Mouse (Mus musculus) left cerebral cortex, postnatal 4 days (tissue): ENCODE measurements at regions not wholly inside any gene's neighbourhood (a gene's known extent, or its start where the extent isn't known, plus 50 kb on each side); places are given as distances from the start of the nearest gene placed in this dataset.

Experiments
- DNase-seq: peaks from one replicate; pipeline ENCODE4 v3.0.0-alpha.2; 2022
- intact Hi-C: fragments of 180-260 bp; cut with DNase I; formaldehyde crosslinking; loops from one replicate; pipeline ENCODE4 v1.15.1; 2025

- no peak for DNase-seq
- intact Hi-C loops, result no loop called here
Observed at GRCm38 (mm10) chr14:25243289-25243688, 215.7 kb upstream of the Zmiz1 start.

- intact Hi-C loops, result no loop called here
- DNase-seq, result no peak
Observed at GRCm38 (mm10) chr14:25243698-25244097, 215.3 kb upstream of the Zmiz1 start.

- no peak for DNase-seq
- intact Hi-C loops, result no loop called here
Observed at GRCm38 (mm10) chr14:25244841-25245240, 214.1 kb upstream of the Zmiz1 start.

- intact Hi-C loops, result no loop called here
- DNase-seq, result no peak
Observed at GRCm38 (mm10) chr14:25245691-25246090, 213.3 kb upstream of the Zmiz1 start.

- intact Hi-C loops, result no loop called here
- DNase-seq, result no peak
Observed at GRCm38 (mm10) chr14:25248941-25249340, 210.0 kb upstream of the Zmiz1 start.

- intact Hi-C loops, result no loop called here
- DNase-seq, result no peak
Observed at GRCm38 (mm10) chr14:25253016-25253850, 205.8 kb upstream of the Zmiz1 start.

- intact Hi-C loops, result no loop called here
- no peak for DNase-seq
Observed at GRCm38 (mm10) chr14:25263121-25263520, 195.9 kb upstream of the Zmiz1 start.

GRCm38 (mm10) chr14:25266846-25267245, 192.1 kb upstream of the Zmiz1 start:
- peak; percentile 64 for DNase-seq
- intact Hi-C loops, result no loop called here

GRCm38 (mm10) chr14:25268090-25268631, 190.8 kb upstream of the Zmiz1 start:
- DNase-seq, result no peak
- intact Hi-C loops, result no loop called here

GRCm38 (mm10) chr14:25270227-25270876, 188.6 kb upstream of the Zmiz1 start:
- peak; percentile 39 for DNase-seq
- intact Hi-C loops, result no loop called here

- peak; percentile 20 for DNase-seq
- intact Hi-C loops, result no loop called here
Observed at GRCm38 (mm10) chr14:25272366-25273156, 186.4 kb upstream of the Zmiz1 start.

- DNase-seq, result peak; percentile 35
- intact Hi-C loops, result no loop called here
Observed at GRCm38 (mm10) chr14:25279751-25280150, 179.2 kb upstream of the Zmiz1 start.

- intact Hi-C loops, result no loop called here
- no peak for DNase-seq
Observed at GRCm38 (mm10) chr14:25292557-25292956, 166.4 kb upstream of the Zmiz1 start.

GRCm38 (mm10) chr14:25294226-25294625, 164.8 kb upstream of the Zmiz1 start:
- intact Hi-C loops, result no loop called here

GRCm38 (mm10) chr14:25295688-25296350, 163.2 kb upstream of the Zmiz1 start:
- intact Hi-C loops, result no loop called here
- no peak for DNase-seq

More at GRCm38 (mm10) chr14:25294226-25294625, 164.8 kb upstream of the Zmiz1 start:
- no peak for DNase-seq

GRCm38 (mm10) chr14:25299673-25300190, 159.3 kb upstream of the Zmiz1 start:
- intact Hi-C loops, result no loop called here
- no peak for DNase-seq

- intact Hi-C loops, result no loop called here
- DNase-seq, result no peak
Observed at GRCm38 (mm10) chr14:25301336-25302031, 157.5 kb upstream of the Zmiz1 start.

GRCm38 (mm10) chr14:25304391-25304851, 154.6 kb upstream of the Zmiz1 start:
- DNase-seq, result no peak
- intact Hi-C loops, result no loop called here

GRCm38 (mm10) chr14:25306166-25306565, 152.8 kb upstream of the Zmiz1 start:
- intact Hi-C loops, result no loop called here
- DNase-seq, result no peak
